Mouse (Mus musculus): ENCODE results near the gene Car15. TPM values are rescaled to one million over a fixed set of nuclear protein-coding genes. Genes with fewer than 3 reads are reported as not detected.
A peak's percentile ranks its signal among the peaks of the same experiment; 100 is the strongest.

Car15 gene
- polyA plus RNA-seq, 1 experiment from 2014 or later: 3.3 TPM

DNA sequence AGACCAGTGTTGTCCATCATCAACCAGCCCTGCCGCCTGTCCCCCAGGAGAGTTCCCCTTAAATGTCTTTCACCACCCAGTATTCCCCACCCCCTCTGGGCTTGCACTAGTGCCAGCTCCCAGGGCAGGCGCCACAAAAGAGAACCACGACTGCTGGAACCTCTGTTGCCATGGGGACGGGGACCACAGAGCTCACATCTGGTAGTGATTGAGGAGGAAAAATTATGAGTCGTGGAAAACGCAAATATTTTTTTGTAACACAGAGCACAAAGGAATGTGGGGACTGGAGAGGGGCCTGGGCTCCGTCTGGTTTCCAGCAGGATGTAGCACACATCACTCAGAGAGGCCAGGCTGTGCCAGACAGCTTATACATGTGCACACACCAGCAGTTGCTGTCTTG, 28.5 kb downstream of the Car15 start:
- peak overlapping the region; percentile 23; the same call in 1 of the 2 replicates for H3K27ac ChIP-seq (ENCODE audit: low read length)
- H3K9ac ChIP-seq (ENCODE audit: low read depth, low read length): 0 out of 2 replicates have a peak overlapping the region, but pooled peaks have one; percentile 20
- 17% methylated on average over 7 of the region's 7 CpGs for WGBS
- H3K4me3 ChIP-seq (ENCODE audit: low read depth, low read length): no peak overlapping the region
- peaks cover 24% of the 10 kb centered on the region for H3K27me3 ChIP-seq (ENCODE audit: control insufficient read depth, insufficient read depth, low read depth, low read length)
- H3K36me3 ChIP-seq (ENCODE audit: control insufficient read depth, insufficient read depth, low read length): no peaks in the 10 kb centered on the region
- peak overlapping the region; percentile 12; the same call in 1 of the 2 replicates for H3K4me2 ChIP-seq (ENCODE audit: low read length)
- H3K4me1 ChIP-seq (ENCODE audit: control insufficient read depth, insufficient read depth, low read length): peaks cover 19% of the 10 kb centered on the region
- no peaks in the 10 kb centered on the region for H3K9me3 ChIP-seq (replicated peaks; ENCODE audit: control insufficient read depth, low read length, poor library complexity, severe bottlenecking)
- no peak for ATAC-seq

DNA sequence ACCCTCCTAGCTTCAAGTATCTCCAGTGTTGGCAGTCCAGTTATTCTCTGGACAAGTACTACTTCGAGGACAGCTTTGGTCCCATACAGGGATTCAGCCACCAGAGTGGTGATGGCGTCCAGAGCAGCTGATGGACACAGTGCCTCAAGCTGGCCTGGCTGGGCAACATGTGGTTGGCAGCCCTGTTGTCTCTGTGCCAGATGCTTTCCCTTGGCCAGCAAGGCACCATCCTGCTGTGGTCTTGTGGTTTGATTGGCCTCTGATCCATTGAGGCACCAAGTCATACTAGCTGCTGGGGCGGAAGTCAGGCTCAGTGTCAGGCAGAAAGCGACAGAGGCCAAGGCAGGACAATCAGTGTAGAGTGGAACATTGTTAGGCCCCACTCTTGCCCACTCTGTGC, 29.0 kb downstream of the Car15 start:
- Histone ChIP-seq H3K4me3 (ENCODE audit: low read depth, low read length) (no peak overlapping the region), H3K27me3 (ENCODE audit: control insufficient read depth, insufficient read depth, low read depth, low read length) (peaks cover 24% of the 10 kb centered on the region), H3K9me3 (replicated peaks; ENCODE audit: control insufficient read depth, low read length, poor library complexity, severe bottlenecking) (no peaks in the 10 kb centered on the region), H3K4me2 (ENCODE audit: low read length) (no peak overlapping the region), H3K4me1 (ENCODE audit: control insufficient read depth, insufficient read depth, low read length) (peaks cover 24% of the 10 kb centered on the region), H3K36me3 (ENCODE audit: control insufficient read depth, insufficient read depth, low read length) (no peaks in the 10 kb centered on the region), H3K9ac (ENCODE audit: low read depth, low read length) (0 out of 2 replicates have a peak overlapping the region, but pooled peaks have one; percentile 20), H3K27ac (ENCODE audit: low read length) (no peak overlapping the region)
- no peak for ATAC-seq
- 91% methylated on average over 4 of the region's 4 CpGs for WGBS

DNA sequence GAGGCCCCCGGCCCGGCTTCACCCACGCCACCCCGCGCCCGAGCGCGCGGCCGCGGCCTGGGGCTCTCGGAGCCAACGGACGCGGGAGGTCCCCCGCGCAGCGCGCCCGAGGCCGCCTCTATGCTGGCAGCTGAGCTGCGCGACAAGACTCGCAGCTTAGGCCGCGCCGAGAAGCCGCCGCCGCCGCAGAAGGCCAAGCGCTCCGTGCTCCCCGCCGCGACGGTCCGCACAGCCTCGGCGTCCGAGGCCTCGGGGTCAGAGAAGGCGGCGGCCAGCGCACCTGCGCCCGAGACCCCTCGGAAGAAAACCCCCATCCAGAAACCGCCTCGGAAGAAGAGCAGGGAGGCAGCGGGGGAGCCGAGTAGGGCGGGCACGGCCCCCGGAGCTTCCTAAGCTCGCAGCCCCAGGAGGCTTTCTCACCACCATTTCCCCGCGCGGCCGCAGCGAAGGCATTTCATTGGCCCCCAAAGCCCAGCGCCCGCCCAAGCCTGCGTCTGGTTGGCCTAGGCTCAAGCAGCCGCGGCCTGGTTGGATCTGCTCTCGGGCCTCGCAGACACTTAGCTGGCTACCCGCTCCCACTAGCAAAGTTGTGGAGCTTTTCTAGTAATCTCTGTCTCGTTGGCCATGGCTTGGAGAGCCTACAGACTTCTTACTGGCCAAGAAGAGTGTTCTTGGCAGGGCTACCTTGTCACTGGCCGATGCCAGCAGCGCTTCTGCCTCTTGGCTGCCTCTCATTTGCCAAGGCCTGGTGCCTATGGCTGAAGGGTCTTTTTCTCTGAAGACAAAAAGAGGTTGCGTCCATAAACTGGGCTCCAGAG, 30.8 kb downstream of the Car15 start:
- peak overlapping the region; percentile 96 for H3K4me2 ChIP-seq (ENCODE audit: low read length)
- H3K27ac ChIP-seq (ENCODE audit: low read length): peak overlapping the region; percentile 93
- peaks cover 31% of the 10 kb centered on the region for H3K27me3 ChIP-seq (ENCODE audit: control insufficient read depth, insufficient read depth, low read depth, low read length)
- no peaks in the 10 kb centered on the region for H3K9me3 ChIP-seq (replicated peaks; ENCODE audit: control insufficient read depth, low read length, poor library complexity, severe bottlenecking)
- H3K4me1 ChIP-seq (ENCODE audit: control insufficient read depth, insufficient read depth, low read length): peaks cover 39% of the 10 kb centered on the region
- peak overlapping the region; percentile 73 for H3K4me3 ChIP-seq (ENCODE audit: low read depth, low read length)
- peak; percentile 90 for ATAC-seq
- H3K9ac ChIP-seq (ENCODE audit: low read depth, low read length): peak overlapping the region; percentile 93
- no peaks in the 10 kb centered on the region for H3K36me3 ChIP-seq (ENCODE audit: control insufficient read depth, insufficient read depth, low read length)
- 2% methylated on average over 68 of the region's 73 CpGs for WGBS

DNA sequence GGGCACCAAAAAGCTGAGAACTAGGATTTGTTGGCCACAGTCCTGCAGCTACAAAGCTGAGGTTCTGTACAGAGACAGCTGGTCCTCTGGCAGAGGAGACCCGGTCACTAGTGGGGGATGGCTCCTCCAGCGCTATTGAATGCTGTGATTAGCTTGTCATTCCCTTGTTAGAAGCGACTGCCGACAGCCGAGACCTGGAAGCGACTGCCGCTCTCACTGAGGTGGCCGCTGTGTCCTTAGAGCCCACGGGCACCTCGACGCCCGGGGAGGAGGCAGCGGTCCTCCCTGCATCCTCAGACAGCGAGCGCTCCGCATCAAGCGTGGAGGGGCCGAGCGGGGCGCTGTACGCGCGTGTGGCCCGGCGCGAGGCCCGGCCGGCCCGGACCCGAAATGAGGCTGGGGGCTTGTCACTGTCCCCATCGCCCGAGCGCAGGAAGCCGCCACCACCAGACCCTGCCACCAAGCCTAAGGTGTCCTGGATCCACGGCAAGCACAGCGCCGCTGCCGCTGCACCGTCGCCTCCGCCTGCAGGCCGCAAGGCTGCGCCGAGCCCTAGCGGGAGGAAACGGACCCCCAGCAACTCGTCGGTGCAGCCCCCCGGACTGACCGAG, 31.5 kb downstream of the Car15 start:
- peaks cover 39% of the 10 kb centered on the region for H3K27me3 ChIP-seq (ENCODE audit: control insufficient read depth, insufficient read depth, low read depth, low read length)
- WGBS: 2% methylated on average over 50 of the region's 50 CpGs
- peak; percentile 40 for ATAC-seq

DNA sequence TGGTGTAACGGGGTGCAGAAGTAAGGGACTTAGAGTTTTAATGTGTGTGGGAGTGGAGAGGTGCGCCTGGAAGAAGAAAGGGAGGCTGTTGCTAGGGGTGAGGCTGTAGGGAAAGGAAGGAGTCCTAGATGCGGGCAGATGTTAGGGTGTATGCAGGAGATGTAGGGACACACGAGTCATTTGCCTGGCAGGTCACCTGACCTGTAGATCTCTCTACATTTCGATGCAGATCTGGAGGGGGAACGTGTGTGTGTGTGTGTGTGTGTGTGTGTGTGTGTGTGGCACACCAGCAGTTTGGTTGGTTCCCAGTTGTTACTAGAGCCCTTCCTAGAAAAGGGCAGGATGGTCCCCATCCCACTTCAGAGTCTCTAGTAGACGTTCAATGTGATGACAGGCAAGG, 33.2 kb downstream of the Car15 start:
- Histone ChIP-seq H3K36me3 (ENCODE audit: control insufficient read depth, insufficient read depth, low read length) (no peaks in the 10 kb centered on the region), H3K4me3 (ENCODE audit: low read depth, low read length) (peak overlapping the region; percentile 25), H3K4me2 (ENCODE audit: low read length) (peak overlapping the region; percentile 49; the same call in 1 of the 2 replicates), H3K27me3 (ENCODE audit: control insufficient read depth, insufficient read depth, low read depth, low read length) (peaks cover 46% of the 10 kb centered on the region), H3K9ac (ENCODE audit: low read depth, low read length) (no peak overlapping the region), H3K9me3 (replicated peaks; ENCODE audit: control insufficient read depth, low read length, poor library complexity, severe bottlenecking) (no peaks in the 10 kb centered on the region), H3K27ac (ENCODE audit: low read length) (no peak overlapping the region), H3K4me1 (ENCODE audit: control insufficient read depth, insufficient read depth, low read length) (peaks cover 39% of the 10 kb centered on the region)
- ATAC-seq: no peak
- 7% methylated on average over 7 of the region's 7 CpGs for WGBS

More for the DNA sequence above, 31.5 kb downstream of the Car15 start:
- no peaks in the 10 kb centered on the region for H3K36me3 ChIP-seq (ENCODE audit: control insufficient read depth, insufficient read depth, low read length)
- peak overlapping the region; percentile 96 for H3K4me2 ChIP-seq (ENCODE audit: low read length)
- H3K4me1 ChIP-seq (ENCODE audit: control insufficient read depth, insufficient read depth, low read length): peaks cover 41% of the 10 kb centered on the region
- peak overlapping the region; percentile 93 for H3K27ac ChIP-seq (ENCODE audit: low read length)
- H3K9ac ChIP-seq (ENCODE audit: low read depth, low read length): peak overlapping the region; percentile 93
- H3K9me3 ChIP-seq (replicated peaks; ENCODE audit: control insufficient read depth, low read length, poor library complexity, severe bottlenecking): no peaks in the 10 kb centered on the region
- peak overlapping the region; percentile 73 for H3K4me3 ChIP-seq (ENCODE audit: low read depth, low read length)

DNA sequence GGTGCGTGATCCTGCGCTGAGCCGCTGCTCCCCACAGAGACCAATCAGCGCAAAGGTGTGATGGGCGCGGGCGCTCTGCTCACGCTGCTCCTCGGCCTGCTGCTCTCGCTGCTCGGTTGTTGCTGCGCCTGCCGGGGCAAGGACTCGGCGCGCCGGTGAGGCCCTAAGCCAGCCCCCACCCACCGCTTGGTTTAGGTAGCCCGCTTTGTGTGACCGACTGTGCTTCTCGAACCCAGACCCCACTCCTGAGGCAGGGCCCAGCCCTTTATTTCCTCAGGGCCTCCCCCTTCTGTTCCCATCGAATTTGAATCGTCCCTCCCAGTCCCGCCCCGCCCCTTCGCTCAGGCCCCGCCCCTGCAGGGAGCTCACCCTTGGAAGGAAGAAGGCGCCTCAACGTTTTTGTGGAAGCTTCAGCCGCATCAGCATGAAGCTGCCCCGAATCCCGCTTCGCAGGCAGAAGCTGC, 33.7 kb downstream of the Car15 start:
- Histone ChIP-seq H3K9ac (ENCODE audit: low read depth, low read length) (peak overlapping the region; percentile 33), H3K4me3 (ENCODE audit: low read depth, low read length) (peak overlapping the region; percentile 25), H3K4me1 (ENCODE audit: control insufficient read depth, insufficient read depth, low read length) (peaks cover 34% of the 10 kb centered on the region), H3K27me3 (ENCODE audit: control insufficient read depth, insufficient read depth, low read depth, low read length) (peaks cover 51% of the 10 kb centered on the region), H3K36me3 (ENCODE audit: control insufficient read depth, insufficient read depth, low read length) (no peaks in the 10 kb centered on the region), H3K4me2 (ENCODE audit: low read length) (peak overlapping the region; percentile 49), H3K9me3 (replicated peaks; ENCODE audit: control insufficient read depth, low read length, poor library complexity, severe bottlenecking) (no peaks in the 10 kb centered on the region), H3K27ac (ENCODE audit: low read length) (no peak overlapping the region)
- ATAC-seq: no peak
- WGBS: 2% methylated on average over 32 of the region's 33 CpGs

DNA sequence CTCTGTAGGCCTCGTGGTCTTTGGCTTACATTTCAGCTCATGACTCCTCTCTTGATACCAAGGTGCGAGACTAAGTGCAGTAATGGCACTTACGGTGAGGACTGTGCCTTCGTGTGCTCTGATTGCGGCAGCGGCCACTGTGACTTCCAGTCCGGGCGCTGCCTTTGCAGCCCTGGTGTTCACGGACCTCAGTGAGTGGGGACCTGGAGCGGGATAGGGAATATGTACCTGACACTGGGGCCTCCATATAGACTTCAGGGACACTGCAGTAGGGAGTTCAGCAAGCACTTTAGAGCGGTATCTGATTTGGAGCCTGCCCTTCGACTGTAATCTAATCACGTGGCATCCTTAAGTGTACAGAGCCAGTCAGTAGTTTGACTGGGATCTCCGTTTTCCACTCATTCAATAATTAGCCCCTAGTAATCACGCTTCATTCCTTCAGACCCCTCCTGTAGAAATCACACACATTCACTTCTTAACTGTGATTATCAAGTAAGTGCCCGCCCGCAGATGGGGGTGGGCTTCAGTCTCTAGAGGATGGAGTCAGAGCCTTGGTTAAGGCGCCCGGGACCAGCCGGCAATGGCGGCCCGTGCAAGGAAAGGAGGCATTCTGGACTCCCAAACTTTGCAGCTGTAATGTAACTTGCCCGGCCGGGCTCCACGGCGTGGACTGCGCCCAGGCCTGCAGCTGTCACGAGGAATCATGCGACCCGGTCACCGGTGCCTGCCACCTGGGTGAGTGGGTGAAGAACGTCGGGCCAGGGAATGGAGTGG, 34.3 kb downstream of the Car15 start:
- peak overlapping the region; percentile 42 for H3K4me3 ChIP-seq (ENCODE audit: low read depth, low read length)
- 5% methylated on average over 33 of the region's 33 CpGs for WGBS
- H3K4me2 ChIP-seq (ENCODE audit: low read length): peak overlapping the region; percentile 83
- H3K36me3 ChIP-seq (ENCODE audit: control insufficient read depth, insufficient read depth, low read length): no peaks in the 10 kb centered on the region
- H3K9ac ChIP-seq (ENCODE audit: low read depth, low read length): peak overlapping the region; percentile 33
- H3K9me3 ChIP-seq (replicated peaks; ENCODE audit: control insufficient read depth, low read length, poor library complexity, severe bottlenecking): no peaks in the 10 kb centered on the region
- H3K27ac ChIP-seq (ENCODE audit: low read length): no peak overlapping the region
- H3K27me3 ChIP-seq (ENCODE audit: control insufficient read depth, insufficient read depth, low read depth, low read length): peaks cover 57% of the 10 kb centered on the region
- ATAC-seq: no peak
- peaks cover 33% of the 10 kb centered on the region for H3K4me1 ChIP-seq (ENCODE audit: control insufficient read depth, insufficient read depth, low read length)

DNA sequence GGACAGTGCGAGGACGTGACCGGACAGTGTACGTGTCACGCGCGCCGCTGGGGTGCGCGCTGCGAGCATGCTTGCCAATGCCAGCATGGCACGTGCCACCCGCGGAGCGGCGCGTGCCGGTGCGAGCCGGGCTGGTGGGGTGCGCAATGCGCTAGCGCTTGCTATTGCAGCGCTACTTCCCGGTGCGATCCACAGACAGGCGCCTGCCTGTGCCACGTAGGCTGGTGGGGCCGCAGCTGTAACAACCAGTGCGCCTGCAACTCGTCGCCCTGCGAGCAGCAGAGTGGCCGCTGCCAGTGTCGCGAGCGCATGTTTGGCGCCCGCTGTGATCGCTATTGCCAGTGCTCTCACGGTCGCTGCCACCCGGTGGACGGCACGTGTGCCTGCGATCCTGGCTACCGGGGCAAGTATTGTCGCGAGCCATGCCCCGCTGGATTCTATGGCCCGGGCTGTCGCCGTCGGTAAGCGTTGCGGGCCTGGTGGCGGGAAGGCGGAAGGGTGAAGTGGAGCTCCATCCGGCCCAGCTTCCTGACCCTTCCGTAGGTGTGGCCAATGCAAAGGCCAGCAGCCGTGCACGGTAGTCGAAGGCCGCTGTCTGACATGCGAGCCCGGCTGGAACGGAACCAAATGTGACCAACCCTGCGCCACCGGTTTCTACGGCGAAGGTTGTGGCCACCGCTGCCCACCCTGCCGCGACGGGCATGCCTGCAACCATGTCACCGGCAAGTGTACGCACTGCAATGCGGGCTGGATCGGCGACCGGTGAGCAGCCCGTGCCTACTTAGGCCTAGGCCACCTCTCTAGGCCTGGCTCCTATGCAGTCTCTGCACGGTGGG, 35.1 kb downstream of the Car15 start:
- Histone ChIP-seq H3K9me3 (replicated peaks; ENCODE audit: control insufficient read depth, low read length, poor library complexity, severe bottlenecking) (no peaks in the 10 kb centered on the region), H3K4me3 (ENCODE audit: low read depth, low read length) (peak overlapping the region; percentile 42), H3K27me3 (ENCODE audit: control insufficient read depth, insufficient read depth, low read depth, low read length) (peaks cover 65% of the 10 kb centered on the region), H3K27ac (ENCODE audit: low read length) (no peak overlapping the region), H3K4me1 (ENCODE audit: control insufficient read depth, insufficient read depth, low read length) (peaks cover 36% of the 10 kb centered on the region), H3K9ac (ENCODE audit: low read depth, low read length) (peak overlapping the region; percentile 54; the same call in 1 of the 2 replicates), H3K4me2 (ENCODE audit: low read length) (peak overlapping the region; percentile 83), H3K36me3 (ENCODE audit: control insufficient read depth, insufficient read depth, low read length) (no peaks in the 10 kb centered on the region)
- WGBS: 1% methylated on average over 83 of the region's 83 CpGs
- ATAC-seq: no peak
